Mouse (Mus musculus) liver, embryonic 16.5 days (tissue): ENCODE data around the gene Ckap2. TPM values are rescaled to one million over a fixed set of nuclear protein-coding genes. Genes with fewer than 3 reads are reported as not detected.
"Not testable (repeated sequence)": the region's sequence is repeated elsewhere in the genome, so short reads cannot be mapped to it uniquely, and the experiment has no call there.

Source experiments
- ATAC-seq: fragments of 200-750 bp; cut with Nextera tagmentation; 2 replicates; pipeline ENCODE4 v1.8.0; 2017; ENCODE audit warnings: low read depth, mild to moderate bottlenecking, moderate number of reproducible peaks, moderate library complexity
- H3K27ac ChIP-seq: fragments of 300-500 bp; sonication (generic); 2 replicates; pipeline ENCODE4 v1.5.1; 2014; ENCODE audit warnings: mild to moderate bottlenecking, low read length
- H3K27me3 ChIP-seq: fragments of 300-500 bp; sonication (generic); 2 replicates; pipeline ENCODE4 v1.6.1; 2014; ENCODE audit warnings: low read depth, low read length, mixed read lengths; ENCODE audit not compliant: control insufficient read depth, insufficient read depth
- H3K36me3 ChIP-seq: fragments of 300-500 bp; sonication (generic); 2 replicates; pipeline ENCODE4 v1.6.1; 2014; ENCODE audit warnings: mild to moderate bottlenecking; ENCODE audit not compliant: control insufficient read depth, insufficient read depth
- H3K4me1 ChIP-seq: fragments of 300-500 bp; sonication (generic); 2 replicates; pipeline ENCODE4 v1.6.1; 2014; ENCODE audit warnings: low read depth, low read length, mixed read lengths; ENCODE audit not compliant: control insufficient read depth
- H3K4me2 ChIP-seq: fragments of 300-500 bp; sonication (generic); 2 replicates; pipeline ENCODE4 v1.6.1; 2014; ENCODE audit warnings: low read depth, low read length, mixed read lengths
- H3K4me3 ChIP-seq: fragments of 300-500 bp; sonication (generic); 2 replicates; pipeline ENCODE4 v1.5.1; 2014; ENCODE audit warnings: low read depth, mild to moderate bottlenecking, low read length
- H3K9ac ChIP-seq: fragments of 300-500 bp; sonication (generic); 2 replicates; pipeline ENCODE4 v1.6.1; 2014; ENCODE audit warnings: low read depth, low read length
- H3K9me3 ChIP-seq: fragments of 300-500 bp; sonication (generic); replicated peaks from 2 replicates; pipeline ENCODE4 v1.6.1; 2016; ENCODE audit warnings: low read length; ENCODE audit not compliant: control insufficient read depth
- WGBS: fragments of 180-500 bp; shearing (Covaris S2); extraction: QIAGEN DNeasy Blood & Tissue Kit; methylation state at CpG from one replicate; pipeline ENCODE4 v1.1.7; 2014; ENCODE audit not compliant: insufficient replicate concordance; 5-methylcytosine and 5-hydroxymethylcytosine counted together
- polyA plus RNA-seq: library from polyadenylated mRNA; unstranded; fragments of >200 nt; fragmentation: Nextera tagmentation; extraction: Ambion mirVana; gene quantifications from 2 replicates; pipeline ENCODE4 v1.2.1, GENCODE M21; 2015

Gene Ckap2
- polyA plus RNA-seq, 1 experiment from 2014 or later, result 19.9 TPM

DNA sequence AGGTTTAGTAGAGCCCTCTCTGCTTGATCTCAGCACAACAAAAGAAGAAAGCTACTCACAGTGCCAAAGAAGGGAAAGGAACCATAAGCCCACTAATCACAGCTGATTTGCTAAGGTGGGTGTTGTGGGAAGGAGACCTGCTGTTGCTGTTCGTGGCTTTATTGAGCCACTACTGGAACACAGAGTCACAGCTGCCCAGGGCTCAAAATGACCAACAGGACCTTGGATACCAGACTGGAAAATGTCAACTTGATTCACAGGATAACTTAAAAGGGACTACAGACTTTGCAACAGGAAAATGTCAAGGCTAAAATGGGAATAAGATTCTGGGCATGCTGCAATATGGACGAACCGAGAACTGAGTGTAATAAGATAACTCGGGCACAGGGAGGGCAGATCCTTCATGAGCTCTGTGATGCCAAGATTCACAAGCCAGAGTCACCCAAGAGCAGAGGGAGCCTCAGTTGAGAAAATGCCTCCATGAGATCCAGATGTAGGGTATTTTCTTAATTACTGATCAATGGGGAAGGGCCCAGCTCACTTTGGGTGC, 43.7 kb downstream of the Ckap2 start:
- no peaks in the 10 kb centered on the region for H3K27me3 ChIP-seq
- 76% methylated on average over 4 of the region's 4 CpGs for WGBS
- no peaks in the 10 kb centered on the region; the same call in none of the 2 replicates for H3K4me1 ChIP-seq
- H3K9me3 ChIP-seq, result no peaks in the 10 kb centered on the region
- no peak for ATAC-seq
- no peak overlapping the region for H3K4me3 ChIP-seq
- H3K4me2 ChIP-seq, result no peak overlapping the region
- no peaks in the 10 kb centered on the region for H3K36me3 ChIP-seq
- no peak overlapping the region for H3K27ac ChIP-seq
- H3K9ac ChIP-seq, result no peak overlapping the region

DNA sequence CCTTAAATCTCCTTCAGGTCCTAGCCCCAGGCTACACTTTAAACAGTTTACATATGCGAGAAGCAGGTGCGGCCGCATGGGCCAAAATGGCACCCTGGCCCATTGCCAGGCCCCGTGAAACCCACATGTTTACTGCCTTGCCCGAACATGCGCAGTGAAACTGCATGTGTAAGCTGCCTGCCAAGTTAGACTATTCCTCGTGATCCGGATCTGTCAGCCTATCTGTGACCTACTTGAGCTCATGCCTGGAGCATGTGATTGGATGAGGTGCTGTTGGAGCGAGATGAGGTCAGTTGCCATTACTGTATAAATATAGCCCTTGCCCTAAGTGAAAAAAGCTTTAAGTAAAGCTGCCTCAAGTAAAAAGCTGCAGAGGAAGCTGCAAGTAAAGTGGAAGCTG, 49.2 kb downstream of the Ckap2 start:
- H3K4me3 ChIP-seq, H3K4me2 ChIP-seq, H3K9me3 ChIP-seq, H3K36me3 ChIP-seq, H3K27ac ChIP-seq, H3K27me3 ChIP-seq, H3K9ac ChIP-seq, ATAC-seq: not testable (repeated sequence)
- H3K4me1 ChIP-seq, result peaks cover 18% of the 10 kb centered on the region
- 89% methylated on average over 9 of the region's 9 CpGs for WGBS

DNA sequence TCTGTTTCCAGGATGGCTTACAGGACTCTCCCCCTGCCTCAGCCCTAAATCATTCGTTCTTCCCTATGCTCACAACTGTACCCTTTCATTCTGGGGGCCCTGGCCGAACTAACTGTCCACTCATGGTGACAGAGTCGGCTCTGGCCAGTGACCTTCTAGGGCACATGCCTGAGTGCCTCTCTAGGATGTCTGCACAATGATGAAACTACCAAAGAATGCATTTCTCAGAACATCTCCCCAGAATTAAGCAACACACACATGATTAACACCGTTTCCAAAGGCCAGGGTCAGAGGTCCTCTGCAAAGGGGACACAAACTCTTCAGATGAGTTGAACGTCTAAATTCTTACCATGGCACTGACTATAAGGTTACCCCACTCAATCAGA, 50.9 kb downstream of the Ckap2 start:
- Histone ChIP-seq H3K4me1 (peaks cover 18% of the 10 kb centered on the region), H3K9ac (0 out of 2 replicates have a peak overlapping the region, but pooled peaks have one; percentile 26), H3K4me3 (no peak overlapping the region; the same call in 1 of the 2 replicates), H3K9me3 (no peaks in the 10 kb centered on the region), H3K27me3 (no peaks in the 10 kb centered on the region), H3K36me3 (no peaks in the 10 kb centered on the region), H3K27ac (peak overlapping the region; percentile 90), H3K4me2 (peak overlapping the region; percentile 52)
- ATAC-seq, result no peak
- 62% methylated on average over 5 of the region's 5 CpGs for WGBS

DNA sequence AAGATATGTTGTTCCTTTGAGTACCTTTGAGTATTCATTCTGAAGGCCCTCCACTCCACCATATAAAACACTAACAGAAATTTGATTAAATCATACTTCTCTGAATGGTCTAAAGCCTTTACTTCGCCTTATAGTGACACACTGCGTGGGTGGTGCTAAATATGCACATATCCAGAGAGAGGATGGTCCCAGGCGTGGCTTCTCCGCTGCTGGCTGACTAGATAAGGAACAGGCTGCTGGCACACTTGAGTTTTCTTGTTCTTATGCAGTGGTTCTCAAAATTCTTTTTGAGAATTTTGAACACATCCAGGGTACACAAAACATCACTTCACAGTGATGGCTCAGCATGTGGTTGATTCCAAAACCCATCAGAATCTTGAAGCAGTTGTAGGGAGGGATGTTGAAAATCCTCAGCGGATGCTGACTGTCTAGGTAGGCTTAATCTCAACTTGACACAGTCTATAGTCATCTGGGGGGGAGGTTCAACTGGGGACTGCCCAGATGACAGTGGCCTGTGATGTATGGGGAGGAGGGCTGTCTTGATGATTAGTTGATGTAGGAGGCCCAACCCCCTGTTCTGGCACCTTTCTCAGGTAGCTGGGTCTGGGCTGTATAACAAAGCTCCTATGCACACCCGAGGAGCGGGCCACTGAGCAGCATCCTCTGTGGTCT, 51.4 kb downstream of the Ckap2 start:
- Histone ChIP-seq H3K27ac (peak overlapping the region; percentile 90), H3K9me3 (no peaks in the 10 kb centered on the region)
- peak; percentile 98 for ATAC-seq

DNA sequence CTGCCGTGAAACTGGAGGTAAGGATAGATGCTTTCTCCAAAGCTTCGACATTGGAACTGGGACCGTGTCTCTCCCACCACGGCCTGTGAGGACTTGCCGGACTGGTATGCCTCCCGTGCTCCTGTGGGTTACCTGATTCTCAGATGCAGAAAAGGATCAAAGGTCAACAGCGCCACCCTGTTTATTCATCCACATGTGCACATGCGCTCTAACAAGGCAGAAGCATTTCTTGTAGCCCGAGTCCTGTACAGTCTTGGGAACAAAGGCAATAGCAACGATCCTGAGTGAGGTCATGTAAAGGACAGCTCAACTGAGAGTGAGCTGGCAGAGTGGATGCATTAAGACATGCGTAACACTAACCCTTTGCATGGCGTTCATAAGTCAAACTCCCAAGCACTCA, 53.6 kb downstream of the Ckap2 start:
- ATAC-seq, result no peak
- Histone ChIP-seq H3K9me3 (no peaks in the 10 kb centered on the region), H3K27ac (no peak overlapping the region), H3K36me3 (no peaks in the 10 kb centered on the region), H3K27me3 (no peaks in the 10 kb centered on the region), H3K9ac (no peak overlapping the region), H3K4me2 (no peak overlapping the region), H3K4me1 (peaks cover 18% of the 10 kb centered on the region), H3K4me3 (no peak overlapping the region)
- WGBS, result 83% methylated on average over 12 of the region's 12 CpGs

More for the DNA sequence above, 51.4 kb downstream of the Ckap2 start:
- Histone ChIP-seq H3K4me1 (peaks cover 18% of the 10 kb centered on the region), H3K4me2 (peak overlapping the region; percentile 52), H3K36me3 (no peaks in the 10 kb centered on the region), H3K9ac (0 out of 2 replicates have a peak overlapping the region, but pooled peaks have one; percentile 26), H3K4me3 (peak overlapping the region; percentile 4; the same call in 1 of the 2 replicates), H3K27me3 (no peaks in the 10 kb centered on the region)
- WGBS, result 41% methylated on average over 7 of the region's 7 CpGs

DNA sequence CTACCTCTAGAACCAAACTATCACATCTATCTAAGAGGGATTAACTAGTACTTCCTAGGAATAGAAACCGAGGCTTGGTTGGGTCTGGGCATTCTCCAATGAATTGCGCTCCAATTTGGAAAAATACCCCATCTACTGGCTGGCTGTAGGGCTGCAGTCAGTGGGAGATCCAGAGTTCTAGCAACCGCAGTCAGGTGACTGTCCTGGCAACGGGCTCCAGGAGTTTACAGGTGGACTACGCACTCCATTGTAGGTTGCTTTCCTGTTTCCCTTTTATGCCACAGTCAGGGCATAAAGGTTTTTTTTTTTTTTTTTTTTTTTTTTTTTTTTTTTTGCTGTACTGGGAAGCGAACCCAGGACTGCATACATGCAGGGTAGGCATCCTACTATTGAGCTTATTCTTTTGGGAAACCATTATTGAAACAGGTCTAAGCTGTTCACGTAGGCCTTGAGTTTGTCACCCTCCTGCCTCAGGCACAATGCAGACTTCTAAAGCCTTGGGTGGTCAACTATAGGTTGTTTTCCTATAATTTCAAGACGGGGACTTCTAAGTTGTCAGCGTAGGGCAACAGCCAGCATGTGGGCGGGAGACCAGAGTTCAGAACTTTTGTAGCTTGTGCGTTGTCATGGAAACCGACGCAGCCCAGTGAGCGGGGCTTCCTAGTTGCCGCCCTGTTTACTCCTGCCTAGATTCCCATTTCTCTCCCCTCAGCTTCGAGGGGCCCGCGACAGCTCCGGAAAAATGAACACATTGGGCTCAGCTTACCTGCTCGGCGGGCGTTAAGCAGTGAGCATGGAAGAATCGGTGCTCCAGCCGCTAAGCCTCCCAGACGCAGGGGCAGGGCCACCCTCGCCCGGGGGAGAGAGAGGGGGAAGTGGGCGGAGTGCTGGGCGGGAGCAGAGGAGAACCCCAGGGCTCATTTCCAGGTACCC, 61.1 kb downstream of the Ckap2 start, which contains the start of gene Nek5:
Gene Nek5, minus strand, starts transcription at position 834 of the 933 bp plus-strand sequence.
- Histone ChIP-seq H3K4me1 (peaks cover 9% of the 10 kb centered on the region), H3K9me3 (no peaks in the 10 kb centered on the region), H3K36me3 (no peaks in the 10 kb centered on the region), H3K9ac (peak within 1 kb of the TSS; percentile 42; the same call in 1 of the 2 replicates), H3K4me2 (peak within 1 kb of the TSS; percentile 72), H3K27me3 (no peaks in the 10 kb centered on the region; the same call in 1 of the 2 replicates), H3K27ac (no peak within 1 kb of the TSS), H3K4me3 (peak within 1 kb of the TSS; percentile 58)
- 3% methylated on average over 29 of the region's 29 CpGs for WGBS
- peak; percentile 79 for ATAC-seq

Other genes with a start within 250 kb of the Ckap2 start
- not detected in 2 replicates for gene Defb35, start 247.5 kb downstream of the Ckap2 start, polyA plus RNA-seq
- not detected in 2 replicates for gene Defb13, start 239.1 kb downstream of the Ckap2 start, polyA plus RNA-seq
- not detected in 2 replicates for gene Fam90a1a, start 227.1 kb downstream of the Ckap2 start, polyA plus RNA-seq
- not detected in 2 replicates for gene Ccdc70, start 216.0 kb downstream of the Ckap2 start, polyA plus RNA-seq
- 12.8 and 14.1 TPM in 2 replicates for gene Atp7b, start 125.5 kb downstream of the Ckap2 start, polyA plus RNA-seq
- gene Alg11, start 125.1 kb downstream of the Ckap2 start, polyA plus RNA-seq, result 11.0 TPM in 2 replicates
- gene Nek5, start 60.8 kb downstream of the Ckap2 start, polyA plus RNA-seq, result 0.06 and 0.15 TPM in 2 replicates
- gene Nek3, start 19.4 kb downstream of the Ckap2 start, polyA plus RNA-seq, result 1.3 and 1.4 TPM in 2 replicates
- 7.5 and 7.6 TPM in 2 replicates for gene Vps36, start 7.0 kb upstream of the Ckap2 start, polyA plus RNA-seq
- gene Thsd1, start 41.5 kb upstream of the Ckap2 start, polyA plus RNA-seq, result 1.8 and 2.1 TPM in 2 replicates
- gene Tpte, start 97.6 kb upstream of the Ckap2 start, polyA plus RNA-seq, result not detected in 2 replicates
- 26.0 and 27.4 TPM in 2 replicates for gene Slc25a15, start 212.8 kb upstream of the Ckap2 start, polyA plus RNA-seq
- 25.9 and 26.8 TPM in 2 replicates for gene Mrps31, start 225.5 kb upstream of the Ckap2 start, polyA plus RNA-seq